Mouse (Mus musculus) forelimb bud, embryonic 11.5 days (tissue): Measurements from ENCODE around the gene Ddx39b.

Source experiments
- DNase-seq: peaks from one replicate; pipeline ENCODE4 v3.0.0-alpha.2; 2012; ENCODE audit warnings: low read depth, low spot score

Gene Ddx39b

GRCm38 (mm10) chr17:35243086-35243485 is 1.5 kb downstream of the Ddx39b start:
- DNase-seq: no peak

- no peak for DNase-seq
Observed at GRCm38 (mm10) chr17:35244999-35245398, 3.5 kb downstream of the Ddx39b start.

- DNase-seq: no peak
Observed at GRCm38 (mm10) chr17:35245731-35246623, 4.4 kb downstream of the Ddx39b start.

- DNase-seq: no peak
Observed at GRCm38 (mm10) chr17:35247144-35247543, 5.6 kb downstream of the Ddx39b start.

GRCm38 (mm10) chr17:35248986-35249385 is 7.4 kb downstream of the Ddx39b start:
- DNase-seq: no peak

GRCm38 (mm10) chr17:35249451-35250197 is 8.1 kb downstream of the Ddx39b start:
- no peak for DNase-seq

- no peak for DNase-seq
Observed at GRCm38 (mm10) chr17:35250348-35251120, 9.0 kb downstream of the Ddx39b start.

GRCm38 (mm10) chr17:35251162-35251719 is 9.7 kb downstream of the Ddx39b start:
- DNase-seq: no peak

- DNase-seq: no peak
Observed at GRCm38 (mm10) chr17:35251981-35252380, 10.4 kb downstream of the Ddx39b start.

- no peak for DNase-seq
Observed at GRCm38 (mm10) chr17:35252619-35253292, 11.2 kb downstream of the Ddx39b start.

- DNase-seq: no peak
Observed at GRCm38 (mm10) chr17:35253293-35254093, 11.9 kb downstream of the Ddx39b start.

- peak; percentile 58 for DNase-seq
Observed at GRCm38 (mm10) chr17:35254241-35255098, 12.9 kb downstream of the Ddx39b start.

- DNase-seq: no peak
Observed at GRCm38 (mm10) chr17:35255301-35255700, 13.8 kb downstream of the Ddx39b start.

GRCm38 (mm10) chr17:35255704-35256103 is 14.2 kb downstream of the Ddx39b start:
- no peak for DNase-seq

GRCm38 (mm10) chr17:35257378-35257777 is 15.8 kb downstream of the Ddx39b start:
- DNase-seq: no peak

- peak; percentile 90 for DNase-seq
Observed at GRCm38 (mm10) chr17:35257824-35258491, 16.4 kb downstream of the Ddx39b start.

GRCm38 (mm10) chr17:35258492-35259478 is 17.2 kb downstream of the Ddx39b start:
- no peak for DNase-seq
